Mouse (Mus musculus): ENCODE measurements around the gene C8b.

C8b gene

GRCm38 (mm10) chr4:104766065-104766464 lies at the start of gene C8b:
Gene C8b, plus strand, starts transcription at chr4:104766317.
- no peak for DNase-seq (ENCODE audit: low spot score in 2 of 2)

GRCm38 (mm10) chr4:104716506-104716905 lies 49.6 kb upstream of the C8b start:
- DNase-seq (ENCODE audit: low spot score in 2 of 2) = no peak

- no peak for DNase-seq (ENCODE audit: low spot score in 2 of 2)
Measured at GRCm38 (mm10) chr4:104718973-104719795, 46.9 kb upstream of the C8b start.

DNA sequence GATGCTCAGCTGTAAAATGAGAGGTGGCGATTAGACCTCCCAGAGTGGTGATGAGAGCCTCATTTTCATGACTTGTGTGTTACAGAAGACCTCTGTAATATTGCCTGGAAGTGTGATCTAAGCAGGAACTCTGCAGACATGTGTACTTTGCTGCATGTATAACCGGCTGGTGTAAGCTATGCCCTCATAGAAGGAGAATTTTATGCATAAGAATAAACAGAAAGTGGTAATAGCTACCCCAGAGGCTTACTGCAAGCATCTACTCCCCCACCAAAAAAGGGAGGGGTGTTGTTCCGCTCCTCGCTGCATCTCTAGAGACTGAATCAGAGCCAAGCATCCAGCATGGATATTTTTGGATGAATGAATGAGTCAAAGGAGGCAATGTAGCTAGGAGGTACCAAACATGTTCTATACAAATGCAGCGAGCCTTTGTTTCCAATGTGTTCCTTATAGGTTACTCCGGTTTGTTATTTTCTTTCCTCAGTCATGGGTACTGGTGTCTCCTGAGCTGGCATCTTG lies 42.5 kb upstream of the C8b start:
- no peak for DNase-seq (ENCODE audit: low spot score in 2 of 2)

- no peak for DNase-seq (ENCODE audit: low spot score in 2 of 2)
Measured at GRCm38 (mm10) chr4:104724258-104724657, 41.9 kb upstream of the C8b start.

GRCm38 (mm10) chr4:104725673-104726072 lies 40.4 kb upstream of the C8b start:
- no peak for DNase-seq (ENCODE audit: low spot score in 2 of 2)

GRCm38 (mm10) chr4:104729185-104729584 lies 36.9 kb upstream of the C8b start:
- no peak for DNase-seq (ENCODE audit: low spot score in 2 of 2)

GRCm38 (mm10) chr4:104746500-104746899 lies 19.6 kb upstream of the C8b start:
- no peak for DNase-seq (ENCODE audit: low spot score in 2 of 2)

DNA sequence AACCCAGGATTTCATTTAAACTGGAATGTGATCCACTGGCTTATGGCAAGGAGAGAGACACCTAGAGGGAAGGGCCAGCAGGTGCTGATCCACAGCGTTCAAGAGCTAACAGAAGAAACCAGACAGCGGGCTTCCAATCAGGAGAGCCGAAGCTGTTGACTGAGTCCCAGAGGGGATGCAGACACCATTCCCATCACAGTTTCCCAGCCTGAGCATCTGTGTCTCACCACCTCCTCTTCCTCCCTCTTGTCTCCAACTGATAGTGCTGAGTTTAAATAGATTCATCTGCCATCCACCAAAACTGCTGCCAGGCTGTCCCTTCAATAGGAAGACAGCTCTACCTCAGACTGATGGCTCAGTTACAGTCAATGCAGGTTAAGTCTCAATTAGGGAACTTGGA lies 12.0 kb upstream of the C8b start:
- DNase-seq (ENCODE audit: low spot score in 2 of 2) = no peak

DNA sequence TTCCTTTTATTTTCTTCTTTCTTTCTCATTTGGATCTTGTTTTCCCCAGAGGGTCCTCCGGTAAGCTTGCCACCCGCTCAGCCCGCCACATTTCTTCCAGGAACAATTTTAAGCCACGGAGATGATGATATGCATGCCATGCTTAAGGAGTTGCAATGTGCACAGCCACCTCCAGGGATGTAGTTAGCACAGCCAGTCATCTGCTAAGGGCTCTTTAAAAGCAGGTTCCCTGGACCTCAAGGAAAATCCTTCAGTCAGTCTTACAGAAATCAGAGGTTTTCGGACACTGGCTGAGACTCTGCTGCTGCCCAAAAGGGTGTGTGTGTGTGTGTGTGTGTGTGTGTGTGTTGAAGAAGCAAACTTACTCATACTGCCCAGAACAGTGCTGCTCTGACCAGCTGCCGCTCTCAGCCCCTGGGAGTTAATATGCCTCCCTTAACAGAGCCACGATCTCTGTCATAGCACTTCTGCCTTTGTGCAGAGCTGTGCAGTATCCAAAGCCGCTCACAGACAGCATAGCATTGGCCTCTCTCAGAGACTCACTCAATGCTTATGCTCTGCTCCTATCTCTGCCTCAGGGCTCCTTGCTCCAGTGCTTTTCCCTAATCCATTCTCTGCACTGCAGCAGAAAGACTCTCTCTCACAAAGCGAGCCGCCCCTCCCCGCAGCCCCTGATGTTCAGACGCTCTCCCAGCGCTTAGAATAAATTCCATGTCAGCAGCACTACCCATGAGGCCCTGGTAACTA lies 5.1 kb upstream of the C8b start:
- DNase-seq (ENCODE audit: low spot score in 2 of 2) = peak in 1 of 2 experiments; percentile 25

DNA sequence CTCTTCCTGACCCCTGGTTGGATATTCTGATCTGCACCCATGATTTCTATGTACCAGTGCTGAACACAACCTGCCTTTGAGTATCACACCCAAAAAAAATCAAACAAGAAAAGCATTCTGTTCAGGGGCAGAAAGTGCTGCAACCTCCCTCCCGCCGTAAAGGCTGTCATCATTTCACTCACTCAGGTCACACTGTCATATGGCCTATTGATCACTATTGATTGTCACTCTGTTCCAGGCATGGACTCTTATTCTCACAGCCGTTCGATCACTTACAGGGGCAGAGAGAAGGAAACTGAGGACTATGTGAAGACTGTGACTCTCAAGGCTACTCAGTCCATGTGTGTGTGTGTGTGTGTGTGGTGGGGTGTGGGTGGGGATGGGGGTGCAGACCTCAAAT lies 2.1 kb downstream of the C8b start:
- DNase-seq (ENCODE audit: low spot score in 2 of 2) = no peak

DNA sequence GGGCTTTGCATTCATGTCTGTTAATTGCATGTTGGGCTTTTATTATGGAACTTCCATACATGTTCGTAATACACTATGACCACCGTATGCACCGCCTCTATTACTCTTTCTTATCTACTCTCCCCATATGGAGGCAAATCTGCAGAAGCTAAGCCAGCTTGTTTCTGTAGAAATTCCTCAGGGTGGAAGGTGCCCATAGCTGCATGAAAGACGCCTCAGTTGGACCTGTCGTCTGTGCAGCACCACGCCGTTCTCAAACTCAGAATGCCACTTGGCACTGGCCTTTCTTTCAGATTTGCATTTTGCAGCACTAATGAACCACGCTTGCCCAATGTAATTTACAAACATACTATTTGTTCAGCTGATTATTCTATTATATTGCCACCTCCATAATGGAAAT lies 3.5 kb downstream of the C8b start:
- DNase-seq (ENCODE audit: low spot score in 2 of 2) = no peak

- no peak for DNase-seq (ENCODE audit: low spot score in 2 of 2)
Measured at GRCm38 (mm10) chr4:104770331-104770730, 4.2 kb downstream of the C8b start.

GRCm38 (mm10) chr4:104775601-104776000 lies 9.5 kb downstream of the C8b start:
- no peak for DNase-seq (ENCODE audit: low spot score in 2 of 2)

DNA sequence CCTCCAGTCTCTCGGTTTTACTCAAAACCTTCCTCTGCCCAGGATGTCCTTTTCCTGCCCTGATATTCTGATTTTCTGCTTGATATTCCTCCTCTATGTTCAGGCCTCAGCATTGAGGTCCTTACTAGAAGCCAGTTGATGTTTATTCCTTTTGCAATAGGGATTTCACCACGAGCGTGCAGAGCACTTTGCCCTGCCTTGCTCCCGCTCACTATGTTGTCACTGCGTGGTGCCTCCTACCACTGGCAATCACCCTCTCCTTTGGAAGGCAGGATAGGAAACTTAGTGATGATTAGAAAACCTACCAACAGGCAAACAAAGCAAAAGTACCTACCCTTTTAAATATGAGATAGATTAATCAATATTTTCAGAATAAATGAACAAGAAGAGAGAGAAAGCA lies 13.3 kb downstream of the C8b start:
- DNase-seq (ENCODE audit: low spot score in 2 of 2) = no peak

- no peak for DNase-seq (ENCODE audit: low spot score in 2 of 2)
Measured at GRCm38 (mm10) chr4:104781441-104781840, 15.3 kb downstream of the C8b start.

DNA sequence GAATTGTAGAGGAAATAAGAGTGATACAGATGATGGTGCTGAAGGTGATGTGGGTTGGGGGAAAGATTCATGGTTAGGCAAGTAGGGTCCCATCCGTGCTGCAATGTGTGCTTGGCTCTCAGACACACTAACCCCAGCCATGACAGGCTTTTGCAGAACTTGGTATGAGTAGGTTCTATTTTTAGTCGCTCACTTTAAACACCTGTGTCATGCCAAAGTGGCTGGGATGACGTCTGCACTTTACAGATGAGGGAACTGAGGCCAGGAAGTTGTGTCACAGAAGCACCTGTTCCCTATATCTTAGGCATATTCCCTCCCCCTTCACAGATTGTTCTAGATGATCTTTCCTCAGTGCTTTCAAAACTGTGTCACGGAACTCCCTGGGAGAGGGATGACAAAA lies 16.2 kb downstream of the C8b start:
- DNase-seq (ENCODE audit: low spot score in 2 of 2) = no peak

GRCm38 (mm10) chr4:104792111-104792510 lies 26.0 kb downstream of the C8b start:
- no peak for DNase-seq (ENCODE audit: low spot score in 2 of 2)

DNA sequence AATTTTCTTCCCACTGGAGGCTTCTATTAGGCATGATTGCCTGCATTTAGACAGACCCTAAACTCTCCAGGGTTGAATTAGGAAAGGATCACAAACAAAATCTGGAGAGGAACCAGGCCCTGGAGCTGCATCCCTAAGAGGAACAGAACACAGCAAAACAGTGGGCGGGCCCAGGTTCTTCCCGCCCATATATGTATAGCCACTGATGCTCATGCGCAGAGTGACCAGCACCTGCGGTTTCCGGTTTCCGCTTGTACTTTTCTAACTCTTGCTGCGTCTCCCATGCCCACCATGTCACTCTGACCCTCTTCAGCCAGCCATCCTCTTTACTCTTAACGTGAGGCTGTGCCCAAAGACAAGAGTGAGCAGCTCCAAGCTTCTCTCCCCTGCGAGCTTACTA lies 32.8 kb downstream of the C8b start:
- no peak for DNase-seq (ENCODE audit: low spot score in 2 of 2)

DNA sequence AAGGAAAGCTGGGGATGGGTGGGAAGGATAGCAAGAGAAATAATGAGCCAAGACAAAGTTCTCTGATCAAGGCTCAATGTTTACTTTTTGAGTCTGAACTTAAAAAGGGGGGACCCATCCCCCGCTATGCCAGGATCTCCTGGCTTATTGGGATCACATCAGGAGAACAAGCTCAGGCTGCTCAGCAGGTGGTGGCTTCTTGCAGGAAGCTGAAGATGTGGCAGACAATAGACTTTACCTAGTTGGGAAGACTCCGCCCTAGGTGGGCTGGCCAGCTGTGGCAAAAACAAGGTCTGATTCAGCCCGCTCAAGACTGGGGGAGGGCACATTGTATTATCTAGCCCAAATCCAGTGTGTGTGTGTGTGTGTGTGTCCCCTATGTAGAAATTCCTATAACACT lies 35.5 kb downstream of the C8b start:
- no peak for DNase-seq (ENCODE audit: low spot score in 2 of 2)

DNA sequence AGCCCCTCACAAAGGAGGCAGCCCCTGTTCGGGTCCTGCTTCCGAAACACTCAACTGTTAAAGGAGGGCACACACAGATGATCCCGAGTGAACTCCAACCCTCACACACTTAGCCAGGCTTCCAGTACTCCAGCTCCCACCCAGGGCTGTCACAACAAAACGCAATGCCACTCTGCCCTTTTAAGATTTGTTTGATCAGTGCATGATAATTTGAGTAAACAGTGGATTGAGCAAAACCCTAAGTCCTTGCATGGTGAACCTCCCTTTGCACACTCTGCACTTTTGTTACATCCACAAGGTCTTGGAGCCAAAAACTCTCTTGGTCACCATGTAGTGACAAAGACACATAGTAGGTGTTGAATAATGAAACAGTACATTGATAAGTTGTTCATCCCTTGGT lies 38.0 kb downstream of the C8b start:
- no peak for DNase-seq (ENCODE audit: low spot score in 2 of 2)

DNA sequence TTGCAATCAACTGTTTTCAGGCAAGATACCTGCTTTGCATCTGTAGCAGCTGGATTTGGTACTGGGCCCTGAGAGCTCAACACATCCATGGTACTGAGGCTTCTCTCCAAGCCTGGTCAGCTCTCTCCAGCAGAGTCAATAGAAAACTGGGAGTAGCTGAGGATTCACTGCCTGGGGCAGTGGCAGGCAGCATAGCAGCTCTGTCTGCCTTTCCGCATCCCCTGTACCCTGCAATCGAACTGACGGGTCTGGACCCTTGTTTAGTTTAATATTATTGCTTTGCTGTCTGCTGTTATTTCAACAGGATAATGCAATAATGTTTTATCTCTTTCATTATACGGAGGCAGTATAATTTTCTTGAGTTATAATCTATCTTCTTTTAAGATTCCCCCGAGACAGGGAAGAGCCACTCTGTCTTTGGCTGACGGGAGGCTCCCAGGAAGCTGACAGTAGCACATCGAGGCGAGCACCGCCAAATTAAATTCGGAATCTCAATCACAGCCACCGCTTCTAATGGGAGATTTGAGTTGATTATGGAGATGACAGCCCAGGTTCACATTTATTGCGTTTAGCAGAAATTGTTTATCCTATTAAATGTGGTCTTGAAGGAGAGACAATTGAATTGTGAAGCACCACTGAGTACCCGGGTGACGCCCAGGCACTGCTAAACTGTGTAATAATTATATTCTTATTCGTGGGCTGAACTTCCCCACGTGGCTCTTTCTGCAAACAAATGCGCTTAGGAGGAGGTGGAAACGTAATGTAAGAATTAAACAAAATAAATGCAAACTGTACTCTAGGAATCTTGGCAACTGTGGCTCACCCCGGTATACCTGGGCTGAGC lies 39.5 kb downstream of the C8b start:
- DNase-seq (ENCODE audit: low spot score in 2 of 2) = no peak
